Mouse (Mus musculus): ENCODE data around the gene Fbxo46. TPM values are rescaled to one million over a fixed set of nuclear protein-coding genes. Genes with fewer than 3 reads are reported as not detected.
"Not testable (repeated sequence)": the region's sequence is repeated elsewhere in the genome, so short reads cannot be mapped to it uniquely, and the experiment has no call there.

The Fbxo46 gene
- total RNA-seq (2014; rRNA removed), result 19.8 and 20.6 TPM in 2 replicates
- 9.9 and 11.6 TPM in 2 replicates for polyA plus RNA-seq (2015; fragmentation: Nextera tagmentation; extraction: Ambion mirVana)

DNA sequence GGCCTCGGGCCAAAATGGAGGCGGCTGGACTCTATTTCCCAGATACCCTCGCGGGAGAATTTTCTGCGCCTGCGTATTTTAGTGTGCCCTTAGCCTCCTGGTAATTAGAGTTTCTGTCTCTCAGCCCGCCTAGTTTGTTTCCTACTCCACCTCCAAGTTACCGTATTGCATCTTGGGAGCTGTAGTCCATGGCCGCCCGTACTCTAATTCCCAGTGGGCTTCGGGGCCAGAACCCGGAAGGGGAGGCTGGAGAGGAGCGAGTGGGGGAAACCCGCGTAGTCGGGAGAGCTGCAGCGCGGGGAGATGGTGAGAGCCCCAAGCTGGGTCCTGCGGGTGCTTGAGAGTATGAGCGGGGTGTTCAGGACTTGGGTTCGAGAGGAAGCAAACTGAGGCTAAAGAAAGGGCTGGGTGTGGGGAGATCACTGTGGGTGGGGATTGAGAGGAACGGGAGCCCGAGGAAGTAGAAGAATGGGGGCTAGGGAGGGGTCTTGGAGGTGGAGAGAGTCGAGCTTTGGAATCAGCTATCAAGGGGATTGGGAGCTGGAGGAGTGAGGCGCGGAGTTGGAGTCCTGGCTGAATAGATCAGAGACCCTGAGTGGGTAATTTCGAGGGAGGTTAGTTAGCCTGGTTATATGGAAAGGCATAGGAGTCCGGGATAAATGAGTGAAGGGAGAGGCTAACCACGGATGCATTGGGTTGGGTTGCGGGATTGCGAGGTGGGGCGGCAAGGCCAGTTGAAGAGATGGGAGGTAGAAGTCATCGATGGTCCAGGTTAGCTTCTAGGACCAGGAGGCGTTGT, at the start of gene Fbxo46:
Fbxo46 (plus strand) TSS at position 229 of the 799 bp plus-strand sequence.
- peak within 1 kb of the TSS; percentile 89 for H3K4me2 ChIP-seq (ENCODE audit: low read depth, low read length, poor library complexity, severe bottlenecking)
- DNase-seq (ENCODE audit: low spot score) (peak; percentile 99), ATAC-seq (ENCODE audit: low FRiP score) (peak; percentile 92)

DNA sequence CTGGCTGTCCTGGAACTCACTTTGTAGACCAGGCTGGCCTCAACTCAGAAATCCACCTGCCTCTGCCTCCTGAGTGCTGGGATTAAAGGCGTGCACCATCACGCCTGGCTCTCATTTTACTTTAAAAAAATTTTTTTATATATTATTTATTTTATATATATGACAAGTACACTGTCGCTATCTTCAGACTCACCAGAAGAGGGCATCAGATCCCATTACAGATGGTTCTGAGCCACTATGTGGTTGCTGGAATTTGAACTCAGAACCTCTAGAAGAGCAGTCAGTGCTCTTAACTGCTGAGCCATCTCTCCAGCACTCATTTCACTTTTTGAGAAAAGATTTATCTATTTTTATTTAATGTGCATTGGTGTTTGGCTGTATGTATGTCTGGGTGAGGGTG, 48.6 kb upstream of the Fbxo46 start:
- not testable (repeated sequence) for H3K36me3 ChIP-seq (ENCODE audit: insufficient read depth, low read length); H3K4me1 ChIP-seq (ENCODE audit: insufficient read depth, low read length); DNase-seq (ENCODE audit: low spot score); H3K9me3 ChIP-seq (ENCODE audit: low read length); H3K27ac ChIP-seq (ENCODE audit: low read depth, low read length); H3K4me2 ChIP-seq (ENCODE audit: low read depth, low read length, poor library complexity, severe bottlenecking); ATAC-seq (ENCODE audit: low FRiP score); H3K4me3 ChIP-seq (ENCODE audit: low read depth, low read length); H3K27me3 ChIP-seq (ENCODE audit: insufficient read depth, low read length); H3K9ac ChIP-seq (replicated peaks; ENCODE audit: low read length, poor library complexity, severe bottlenecking)
- peak; percentile 26; the same call in 1 of the 2 replicates for TF ChIP-seq CTCF (IDR thresholded peaks at IDR 0.05)
- 58% methylated on average over 3 of the region's 3 CpGs for WGBS

More for the DNA sequence above, at the start of gene Fbxo46:
- peak within 1 kb of the TSS; percentile 75 for H3K9ac ChIP-seq (replicated peaks; ENCODE audit: low read length, poor library complexity, severe bottlenecking)
- H3K27ac ChIP-seq (ENCODE audit: low read depth, low read length), result peak within 1 kb of the TSS; percentile 65
- TF ChIP-seq CTCF (IDR thresholded peaks at IDR 0.05), result no peak
- no peaks in the 10 kb centered on the region for H3K4me1 ChIP-seq (ENCODE audit: insufficient read depth, low read length)
- H3K9me3 ChIP-seq (ENCODE audit: low read length), result no peaks in the 10 kb centered on the region
- peak within 1 kb of the TSS; percentile 67 for H3K4me3 ChIP-seq (ENCODE audit: low read depth, low read length)
- H3K27me3 ChIP-seq (ENCODE audit: insufficient read depth, low read length), result no peaks in the 10 kb centered on the region
- no peaks in the 10 kb centered on the region for H3K36me3 ChIP-seq (ENCODE audit: insufficient read depth, low read length)
- 2% methylated on average over 34 of the region's 34 CpGs for WGBS

DNA sequence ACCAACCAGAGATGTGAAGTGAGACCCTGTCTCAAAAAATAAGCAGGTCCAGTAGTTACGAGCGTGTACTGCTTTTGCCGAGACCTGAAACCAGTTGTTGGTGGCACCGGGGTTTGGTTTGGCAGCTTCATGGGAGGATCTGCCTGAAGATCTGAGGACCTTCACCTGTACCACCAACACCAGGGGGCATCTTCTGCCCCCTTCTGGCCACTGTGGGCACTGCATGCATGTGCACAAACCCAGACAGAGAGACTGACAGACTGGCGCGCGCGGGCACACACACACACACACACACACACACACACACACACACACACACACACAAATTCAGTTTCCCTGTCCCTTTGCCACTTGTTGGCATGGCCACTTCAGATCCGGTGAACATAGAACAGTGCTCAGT, 46.2 kb upstream of the Fbxo46 start:
- 81% methylated on average over 9 of the region's 9 CpGs for WGBS
- TF ChIP-seq CTCF (IDR thresholded peaks at IDR 0.05), result peak; percentile 61
- H3K27me3 ChIP-seq (ENCODE audit: insufficient read depth, low read length), result no peaks in the 10 kb centered on the region
- H3K4me3 ChIP-seq (ENCODE audit: low read depth, low read length), result no peak overlapping the region
- H3K9me3 ChIP-seq (ENCODE audit: low read length), result no peaks in the 10 kb centered on the region
- H3K27ac ChIP-seq (ENCODE audit: low read depth, low read length), result no peak overlapping the region
- no peak overlapping the region for H3K9ac ChIP-seq (replicated peaks; ENCODE audit: low read length, poor library complexity, severe bottlenecking)
- H3K4me1 ChIP-seq (ENCODE audit: insufficient read depth, low read length), result peaks cover 5% of the 10 kb centered on the region; the same call in 1 of the 2 replicates
- no peak overlapping the region for H3K4me2 ChIP-seq (ENCODE audit: low read depth, low read length, poor library complexity, severe bottlenecking)
- peaks cover 3% of the 10 kb centered on the region; the same call in 1 of the 2 replicates for H3K36me3 ChIP-seq (ENCODE audit: insufficient read depth, low read length)
- DNase-seq (ENCODE audit: low spot score), result no peak
- ATAC-seq (ENCODE audit: low FRiP score), result no peak

DNA sequence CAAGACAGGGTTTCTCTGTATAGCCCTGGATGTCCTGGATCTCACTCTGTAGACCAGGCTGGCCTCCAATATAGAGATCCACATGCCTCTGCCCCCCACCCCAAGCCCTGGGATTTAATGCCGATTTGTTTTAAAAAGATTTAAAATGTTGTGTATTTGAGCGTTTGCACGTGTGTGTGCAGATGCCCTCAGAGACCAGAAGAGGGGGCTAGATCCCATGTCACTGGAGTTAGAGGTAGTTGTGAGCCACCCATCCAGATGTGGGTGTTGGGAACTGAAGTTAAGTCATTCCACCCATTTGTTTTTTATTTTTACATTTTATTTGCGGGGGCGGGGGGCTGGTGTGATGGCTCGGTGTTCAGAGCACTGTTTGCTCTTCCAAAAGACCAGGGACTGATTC, 45.2 kb upstream of the Fbxo46 start:
- Histone ChIP-seq H3K27ac (ENCODE audit: low read depth, low read length) (no peak overlapping the region), H3K36me3 (ENCODE audit: insufficient read depth, low read length) (peaks cover 7% of the 10 kb centered on the region), H3K27me3 (ENCODE audit: insufficient read depth, low read length) (no peaks in the 10 kb centered on the region), H3K4me1 (ENCODE audit: insufficient read depth, low read length) (peaks cover 5% of the 10 kb centered on the region; the same call in 1 of the 2 replicates), H3K9ac (replicated peaks; ENCODE audit: low read length, poor library complexity, severe bottlenecking) (no peak overlapping the region), H3K9me3 (ENCODE audit: low read length) (no peaks in the 10 kb centered on the region), H3K4me3 (ENCODE audit: low read depth, low read length) (no peak overlapping the region), H3K4me2 (ENCODE audit: low read depth, low read length, poor library complexity, severe bottlenecking) (no peak overlapping the region)
- peak; percentile 30; the same call in 1 of the 2 replicates for TF ChIP-seq CTCF (IDR thresholded peaks at IDR 0.05)
- 95% methylated on average over 6 of the region's 6 CpGs for WGBS
- DNase-seq (ENCODE audit: low spot score) (no peak), ATAC-seq (ENCODE audit: low FRiP score) (no peak)

DNA sequence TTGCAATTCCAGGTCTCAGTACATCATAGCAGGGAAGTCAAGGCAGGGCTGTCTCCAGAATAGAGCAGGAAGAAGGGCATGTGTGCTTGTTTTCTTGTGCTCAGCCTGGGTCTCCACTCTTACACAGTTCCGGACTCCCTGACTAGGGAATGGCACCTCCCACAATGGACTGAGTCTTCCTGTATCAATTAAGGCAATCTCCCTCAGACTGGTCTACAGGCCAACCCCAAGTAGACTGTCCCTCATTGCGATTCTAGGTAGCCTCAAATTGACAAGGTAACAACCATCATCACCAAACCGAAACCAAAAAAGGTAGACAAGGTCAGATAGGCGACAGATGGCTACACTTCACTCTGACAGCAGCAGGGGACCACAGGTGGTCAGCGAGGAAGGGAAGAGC, 44.4 kb upstream of the Fbxo46 start:
- 60% methylated on average over 5 of the region's 5 CpGs for WGBS

More for the DNA sequence above, 44.4 kb upstream of the Fbxo46 start:
- TF ChIP-seq CTCF (IDR thresholded peaks at IDR 0.05), result no peak
- Histone ChIP-seq H3K27me3 (ENCODE audit: insufficient read depth, low read length) (no peaks in the 10 kb centered on the region), H3K9ac (replicated peaks; ENCODE audit: low read length, poor library complexity, severe bottlenecking) (peak overlapping the region; percentile 5; the same call in 1 of the 2 replicates), H3K4me2 (ENCODE audit: low read depth, low read length, poor library complexity, severe bottlenecking) (peak overlapping the region; percentile 78), H3K4me3 (ENCODE audit: low read depth, low read length) (peak overlapping the region; percentile 99; the same call in 1 of the 2 replicates), H3K9me3 (ENCODE audit: low read length) (no peaks in the 10 kb centered on the region), H3K27ac (ENCODE audit: low read depth, low read length) (peak overlapping the region; percentile 21; the same call in 1 of the 2 replicates), H3K4me1 (ENCODE audit: insufficient read depth, low read length) (peaks cover 5% of the 10 kb centered on the region; the same call in 1 of the 2 replicates), H3K36me3 (ENCODE audit: insufficient read depth, low read length) (peaks cover 14% of the 10 kb centered on the region)
- ATAC-seq (ENCODE audit: low FRiP score) (no peak), DNase-seq (ENCODE audit: low spot score) (no peak)
